Mouse (Mus musculus) 416B (cell line): ENCODE results near the gene Txnip.

Experiments used
- DNase-seq: peaks from one replicate; pipeline ENCODE4 v3.0.0; 2011; ENCODE audit warnings: low read depth

The Txnip gene

DNA sequence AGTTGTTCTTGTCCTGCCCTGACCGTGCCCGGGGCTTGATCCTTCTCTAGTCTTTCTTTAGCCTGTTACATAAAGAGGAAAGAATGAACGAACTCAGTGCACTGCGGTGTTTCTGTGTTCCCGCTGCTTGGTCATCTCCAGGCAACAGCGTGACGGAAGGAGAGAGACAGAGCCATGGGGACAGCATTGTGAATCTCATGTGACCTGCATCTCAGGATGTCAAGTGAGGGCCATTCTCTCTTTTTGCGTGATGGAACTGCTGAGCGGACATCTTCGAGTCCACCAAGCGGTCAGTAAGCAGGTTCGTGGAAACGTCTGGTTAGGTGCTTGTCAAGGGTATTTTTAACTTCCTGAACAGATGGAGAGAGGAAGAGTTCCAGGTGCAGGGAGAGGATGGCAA is 11.7 kb downstream of the Txnip start:
- no peak for DNase-seq

DNA sequence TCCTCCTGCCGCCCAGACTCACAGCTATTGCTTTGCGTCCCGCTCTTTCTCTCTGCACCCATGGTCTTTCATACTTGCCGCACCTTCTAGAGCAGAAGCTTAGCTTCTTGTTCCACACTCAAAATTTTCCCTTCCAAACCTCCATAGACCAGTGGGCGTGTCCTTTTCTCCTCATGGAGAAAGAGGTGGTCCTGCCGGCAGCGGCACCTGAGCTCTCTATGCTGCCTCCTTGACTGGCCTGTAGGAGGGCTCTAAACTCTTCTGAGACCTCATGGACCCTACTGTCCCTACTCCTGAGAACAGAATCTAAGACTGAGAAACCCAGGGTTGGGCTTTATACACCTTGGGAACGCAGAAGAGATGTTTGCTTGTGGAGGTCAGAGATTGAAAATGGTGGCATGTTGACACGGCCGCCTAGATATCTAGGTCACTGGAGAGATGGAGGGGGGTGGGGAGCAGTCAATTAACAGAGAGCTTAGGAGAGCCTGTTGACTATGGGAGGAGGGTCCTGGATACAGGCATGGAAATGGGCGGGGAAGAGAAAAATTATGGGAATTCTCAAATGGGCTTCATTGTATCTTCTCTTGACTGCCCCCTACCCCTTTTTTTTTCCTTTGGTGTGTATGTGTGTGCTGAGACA is 12.3 kb downstream of the Txnip start:
- no peak for DNase-seq

DNA sequence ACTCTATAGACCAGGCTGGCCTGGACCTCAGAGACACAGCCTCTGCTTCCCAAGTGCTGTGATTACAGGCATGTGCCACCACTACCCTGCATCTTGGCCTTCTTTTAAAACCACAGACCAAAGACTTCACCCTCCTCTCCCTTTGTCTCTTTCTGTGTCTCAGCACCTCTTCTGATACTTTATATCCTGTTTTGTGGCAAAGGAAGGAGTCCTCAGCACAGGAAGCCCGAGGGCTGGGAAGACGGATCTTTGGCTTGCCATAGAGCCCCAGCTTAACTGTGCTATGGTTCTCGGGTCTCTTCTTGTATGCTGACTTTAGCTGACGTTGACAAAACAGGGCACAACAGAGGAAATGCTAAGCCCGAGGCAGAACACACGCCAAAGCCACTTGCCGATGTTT is 12.9 kb downstream of the Txnip start:
- DNase-seq = no peak

GRCm38 (mm10) chr3:96571336-96571735 is 13.6 kb downstream of the Txnip start:
- DNase-seq = no peak

GRCm38 (mm10) chr3:96571896-96572698 is 14.3 kb downstream of the Txnip start:
- no peak for DNase-seq

GRCm38 (mm10) chr3:96573611-96574511 is 16.1 kb downstream of the Txnip start:
- no peak for DNase-seq

GRCm38 (mm10) chr3:96575272-96575984 is 17.7 kb downstream of the Txnip start:
- DNase-seq = no peak

DNA sequence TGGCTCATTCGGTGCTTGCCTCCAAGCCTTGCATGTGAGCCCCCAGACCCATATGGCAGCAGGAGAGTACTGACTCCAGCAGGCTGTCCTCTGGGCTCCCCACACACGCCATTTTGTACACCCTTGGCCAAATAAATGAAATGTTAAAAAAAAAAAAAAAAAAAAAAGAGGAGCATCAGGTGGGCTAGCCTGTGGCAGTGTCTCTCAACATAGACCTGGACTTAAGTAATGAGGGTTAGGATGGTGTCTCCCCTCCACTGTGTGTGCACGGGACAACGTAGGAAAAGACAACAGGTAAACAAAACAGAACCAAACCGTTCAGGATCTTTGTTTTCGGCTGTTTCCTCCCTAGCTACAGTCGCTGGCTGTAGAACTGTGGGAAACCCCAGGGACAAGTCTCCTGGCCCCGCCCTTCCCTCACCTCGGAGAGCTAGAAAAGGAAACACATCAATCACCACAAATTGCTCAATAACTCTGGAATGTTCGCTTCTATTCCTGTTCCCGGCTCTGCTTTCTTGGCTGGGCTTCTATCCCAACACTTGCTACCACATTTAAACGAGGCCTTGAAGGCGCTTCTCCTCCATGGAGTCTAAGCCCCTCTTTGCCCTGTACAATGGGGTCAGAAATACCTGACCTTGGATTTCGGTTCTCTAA is 18.4 kb downstream of the Txnip start:
- DNase-seq = no peak

- peak; percentile 98 for DNase-seq
Observed at GRCm38 (mm10) chr3:96576690-96577541, 19.2 kb downstream of the Txnip start, which contains the start of gene Gm16253. TSS of gene Gm16253 (plus strand) at chr3:96576984.

DNA sequence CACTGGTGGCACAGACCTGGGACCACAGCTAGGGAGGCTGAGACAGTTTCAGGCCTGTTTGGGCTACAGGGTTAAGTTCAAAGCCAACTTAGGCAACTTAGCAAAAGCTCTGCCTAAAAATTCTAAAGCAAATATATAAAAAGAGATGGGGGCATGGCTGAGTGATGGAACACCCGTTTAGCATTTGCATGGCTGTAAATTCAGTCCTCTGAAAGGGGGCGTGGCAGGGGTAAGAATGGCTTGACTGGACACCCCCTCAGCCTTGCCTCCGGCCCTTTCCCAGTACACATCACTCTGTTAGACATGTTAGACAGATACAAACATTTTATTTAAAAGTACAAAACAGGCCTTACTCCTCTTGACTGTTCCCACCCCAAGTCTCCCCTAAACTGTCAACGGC is 19.8 kb downstream of the Txnip start:
- no peak for DNase-seq

- DNase-seq = no peak
Observed at GRCm38 (mm10) chr3:96578561-96579238, 20.9 kb downstream of the Txnip start.

DNA sequence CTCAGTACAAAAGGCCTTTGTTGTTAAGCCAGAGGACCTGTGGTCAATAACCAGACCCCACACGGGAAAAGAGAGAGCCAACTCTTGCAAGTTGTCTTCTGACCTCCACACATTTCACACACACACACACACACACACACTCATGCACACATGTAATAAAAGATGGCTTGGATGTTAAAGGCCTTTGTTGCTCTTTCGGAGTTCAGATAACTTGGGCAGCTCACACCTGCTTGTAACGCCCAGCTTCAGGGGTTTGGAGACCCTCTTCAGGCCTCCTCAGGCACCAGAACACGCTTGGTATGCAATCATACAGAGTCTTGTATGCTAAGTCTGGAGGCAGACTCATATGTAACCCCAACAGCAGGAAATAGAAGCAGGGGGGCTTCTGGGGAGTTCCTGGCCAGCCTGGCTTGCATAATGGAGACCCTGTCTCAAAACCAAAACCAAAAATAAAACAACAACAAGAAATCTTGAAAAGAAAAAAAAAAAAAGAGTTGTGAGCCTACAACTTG is 21.5 kb downstream of the Txnip start:
- DNase-seq = no peak

GRCm38 (mm10) chr3:96579885-96580454 is 22.2 kb downstream of the Txnip start:
- peak; percentile 98 for DNase-seq

GRCm38 (mm10) chr3:96581141-96581540 is 23.4 kb downstream of the Txnip start:
- DNase-seq = no peak

DNA sequence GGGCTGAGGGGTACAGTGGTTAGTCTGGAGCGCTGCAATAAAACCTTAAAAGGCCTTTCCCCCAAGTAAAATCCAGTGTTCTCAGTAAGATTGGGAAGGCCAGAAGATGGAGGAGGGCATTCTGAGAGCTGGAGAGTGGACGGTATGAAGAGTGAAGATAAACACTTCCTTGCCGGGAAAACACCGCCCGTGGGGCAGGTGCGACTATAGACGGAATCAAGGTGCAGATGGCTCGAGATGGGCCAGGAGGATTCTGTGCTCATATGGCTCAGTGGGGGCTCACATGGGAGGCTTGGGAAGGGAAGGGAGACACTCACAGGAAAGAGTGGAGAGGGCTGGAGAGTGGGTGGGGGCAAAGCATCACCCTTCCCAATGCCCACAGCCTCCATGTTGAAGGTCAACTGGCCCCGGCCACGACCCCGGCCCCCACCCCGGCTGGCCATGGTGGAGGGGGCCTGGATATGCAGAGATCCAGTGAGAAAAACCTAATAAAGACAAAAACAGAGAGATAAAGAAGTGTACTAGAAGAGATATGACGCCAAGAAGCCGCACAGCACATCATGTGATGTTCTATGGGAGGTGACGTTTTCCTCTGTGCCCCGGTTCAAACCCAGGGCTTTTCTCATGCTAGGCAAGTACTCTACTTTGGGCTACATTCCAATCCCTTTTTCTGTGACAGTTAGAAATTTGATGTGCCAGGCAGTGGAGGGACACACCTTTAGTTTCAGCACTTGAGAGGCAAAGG is 24.2 kb downstream of the Txnip start:
- no peak for DNase-seq

DNA sequence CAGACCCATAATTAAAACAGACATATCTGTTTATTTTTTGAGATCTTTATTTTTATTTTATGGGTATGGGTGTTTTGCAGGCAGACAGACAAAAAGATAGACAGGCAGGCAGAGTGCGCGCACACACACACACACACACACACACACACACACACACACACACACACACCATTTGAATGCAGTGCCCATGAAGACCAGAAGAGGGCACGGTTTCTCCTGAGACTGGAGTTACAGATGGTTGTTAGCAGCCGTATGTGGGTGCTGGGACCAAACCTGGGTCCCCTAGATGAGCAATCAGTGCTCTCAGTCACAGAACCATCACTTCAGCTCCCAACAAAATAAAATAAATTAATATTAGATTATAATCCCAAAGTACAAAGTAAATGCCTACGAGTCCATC is 25.6 kb downstream of the Txnip start:
- DNase-seq = no peak

DNA sequence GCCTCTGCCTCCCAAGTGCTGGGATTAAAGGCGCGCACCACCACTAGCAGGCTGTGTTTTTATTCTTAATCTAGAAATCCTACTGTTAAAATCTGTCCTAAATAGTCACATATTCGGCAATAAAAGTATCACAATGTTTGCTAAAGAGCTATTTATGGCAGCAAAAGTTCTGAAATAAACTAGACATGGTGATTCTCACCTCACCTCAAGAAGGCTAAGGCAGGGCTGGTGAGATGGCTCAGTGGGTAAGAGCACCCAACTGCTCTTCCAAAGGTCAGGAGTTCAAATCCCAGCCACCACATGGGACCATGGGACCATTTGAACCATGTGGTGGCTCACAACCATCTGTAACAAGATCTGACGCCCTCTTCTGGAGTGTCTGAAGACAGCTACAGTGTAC is 32.9 kb downstream of the Txnip start:
- DNase-seq = no peak

- peak; percentile 79 for DNase-seq
Observed at GRCm38 (mm10) chr3:96593374-96593773, 35.6 kb downstream of the Txnip start.
